ENCODE assay signal across 8 mouse cellular contexts in genomic region chr2:69821711-69822110, GRCm38 (mm10). TPM values are rescaled to one million over a fixed set of nuclear protein-coding genes. Genes with fewer than 3 reads are reported as not detected.
DNase-seq lines count a peak whose midpoint lies in the region; ATAC-seq and TF ChIP-seq lines count a peak whose summit lies in the region.

Gene Klhl23, plus strand, starts transcription at chr2:69821944.

- 0 out of 2 replicates have a peak, but pooled peaks cover 3% of the 10 kb centered on the region for H3K36me3 ChIP-seq in stomach, embryonic 15.5 days

- peak within 1 kb of the TSS; percentile 78 for H3K9ac ChIP-seq in stomach, embryonic 15.5 days

- peak; percentile 69 for ATAC-seq in common myeloid progenitor, adult 5-6 weeks (replicated peaks; ENCODE audit: low read depth, poor library complexity, severe bottlenecking)
- 0 out of 2 replicates have a peak, but pooled peaks have one; percentile 20 for ATAC-seq in stomach, embryonic 15.5 days (ENCODE audit: insufficient read depth, low FRiP score, low read depth)

- H3K4me1 ChIP-seq in stomach, embryonic 15.5 days: peaks cover 3% of the 10 kb centered on the region; the same call in 1 of the 2 replicates

- 3% methylated on average over 8 of the region's 8 CpGs for WGBS in stomach, embryonic 15.5 days

- intact Hi-C loops in left cerebral cortex, adult 2 months (cut with DNase I): loop anchor here (2.0 kb wide), 1 partner anchor 33 kb away; the partner anchor contains the start of genes Ccdc173 and Phospho2

- H3K9me3 ChIP-seq in stomach, embryonic 15.5 days: no peaks in the 10 kb centered on the region

- peak within 1 kb of the TSS; percentile 80 for H3K4me2 ChIP-seq in stomach, embryonic 15.5 days

- H3K4me3 ChIP-seq in left cerebral cortex, adult 2 months: peak within 1 kb of the TSS; percentile 67
- H3K4me3 ChIP-seq in stomach, embryonic 15.5 days (replicated peaks): peak within 1 kb of the TSS; percentile 84

- TF ChIP-seq CTCF in left cerebral cortex, adult 2 months (IDR thresholded peaks at IDR 0.05): no peak

- no peak for DNase-seq in left cerebral cortex, adult 2 months (ENCODE audit: extremely low spot score in 1 of 2, low spot score in 2 of 2)
- no peak for DNase-seq in left cerebral cortex, adult 11 months (ENCODE audit: low spot score)
- peak; percentile 34 to 46 for DNase-seq in heart, adult 18-20 months
- no peak for DNase-seq in layer of hippocampus, postnatal 14 days (ENCODE audit: low spot score in 2 of 2)
- peak; percentile 38 to 43 for DNase-seq in lung, postnatal 4 days
- DNase-seq in spleen, adult 18-20 months: no peak

- H3K27ac ChIP-seq in left cerebral cortex, adult 2 months: peak within 1 kb of the TSS; percentile 88
- peak within 1 kb of the TSS; percentile 92 for H3K27ac ChIP-seq in stomach, embryonic 15.5 days

- no peaks in the 10 kb centered on the region for H3K27me3 ChIP-seq in stomach, embryonic 15.5 days (replicated peaks)

RNA-seq across cellular contexts. Expression of gene Klhl23, which starts in this region (rescaled TPM):
- 10 to 100 TPM; 49.2 to 53.7 TPM for total RNA-seq in left cerebral cortex, adult 2 months (2021)
- total RNA-seq in common myeloid progenitor, adult 5-6 weeks (2017): 18.2 and 28.2 TPM in 2 replicates
- total RNA-seq in heart, adult 18-20 months (2021): 10 to 100 TPM; 26.0 to 34.4 TPM
- 10 to 100 TPM; 60.8 to 63.5 TPM for total RNA-seq in layer of hippocampus, postnatal 14 days (2021)
- 37.0 and 37.8 TPM in 2 replicates for polyA plus RNA-seq in stomach, embryonic 15.5 days (2015; fragmentation: Nextera tagmentation; extraction: Ambion mirVana)

Comparison
In these comparisons a context has a peak if more than half of its experiments do, and no peak if none do; other contexts are left out.
1. DNase-seq: peak in heart, adult 18-20 months (2 of 2) and lung, postnatal 4 days (2 of 2); none in left cerebral cortex, adult 2 months (0 of 2), left cerebral cortex, adult 11 months (single experiment), layer of hippocampus, postnatal 14 days (0 of 2) and spleen, adult 18-20 months (0 of 2).